Mouse (Mus musculus): ENCODE data around the gene Agl. TPM values are rescaled to one million over a fixed set of nuclear protein-coding genes. Genes with fewer than 3 reads are reported as not detected.

Gene Agl
- polyA plus RNA-seq, 1 experiment, result 1.0 TPM

- Histone ChIP-seq H3K27me3 (replicated peaks) (no peaks in the 10 kb centered on the region), H3K9me3 (no peaks in the 10 kb centered on the region), H3K4me3 (replicated peaks) (no peak overlapping the region), H3K4me1 (peaks cover 13% of the 10 kb centered on the region), H3K36me3 (replicated peaks; ENCODE audit: low read length) (no peaks in the 10 kb centered on the region)
- no peak for TF ChIP-seq FLI1 (IDR thresholded peaks at IDR 0.05; ENCODE audit: low read length)
- TF ChIP-seq GATA1 (IDR thresholded peaks at IDR 0.05; ENCODE audit: borderline replicate concordance, low read length), result no peak
These were observed 85.0 kb downstream of the Agl start for GRCm38 (mm10) chr3:116722980-116723379.

GRCm38 (mm10) chr3:116718951-116719350, 89.0 kb downstream of the Agl start:
- no peak overlapping the region for H3K4me3 ChIP-seq (replicated peaks)

GRCm38 (mm10) chr3:116713031-116713430, 94.9 kb downstream of the Agl start:
- Histone ChIP-seq H3K27me3 (replicated peaks) (no peaks in the 10 kb centered on the region), H3K36me3 (replicated peaks; ENCODE audit: low read length) (peaks cover 3% of the 10 kb centered on the region), H3K4me3 (replicated peaks) (peak overlapping the region; percentile 99), H3K9me3 (peaks cover 5% of the 10 kb centered on the region), H3K4me1 (peaks cover 57% of the 10 kb centered on the region)
- TF ChIP-seq GATA1 (IDR thresholded peaks at IDR 0.05; ENCODE audit: borderline replicate concordance, low read length) (no peak), FLI1 (IDR thresholded peaks at IDR 0.05; ENCODE audit: low read length) (no peak)

More at GRCm38 (mm10) chr3:116718951-116719350, 89.0 kb downstream of the Agl start:
- Histone ChIP-seq H3K36me3 (replicated peaks; ENCODE audit: low read length) (peaks cover 3% of the 10 kb centered on the region), H3K4me1 (peaks cover 21% of the 10 kb centered on the region), H3K27me3 (replicated peaks) (no peaks in the 10 kb centered on the region), H3K9me3 (peaks cover 5% of the 10 kb centered on the region)
- TF ChIP-seq GATA1 (IDR thresholded peaks at IDR 0.05; ENCODE audit: borderline replicate concordance, low read length) (no peak), FLI1 (IDR thresholded peaks at IDR 0.05; ENCODE audit: low read length) (no peak)

GRCm38 (mm10) chr3:116712436-116712881, 95.5 kb downstream of the Agl start, which contains the start of gene Slc35a3:
Gene Slc35a3, minus strand, starts transcription at chr3:116712831.
- Histone ChIP-seq H3K27me3 (replicated peaks) (no peaks in the 10 kb centered on the region), H3K36me3 (replicated peaks; ENCODE audit: low read length) (peaks cover 3% of the 10 kb centered on the region), H3K4me1 (peaks cover 60% of the 10 kb centered on the region), H3K4me3 (replicated peaks) (peak within 1 kb of the TSS; percentile 99), H3K9me3 (peaks cover 5% of the 10 kb centered on the region)
- TF ChIP-seq GATA1 (IDR thresholded peaks at IDR 0.05; ENCODE audit: borderline replicate concordance, low read length) (no peak), FLI1 (IDR thresholded peaks at IDR 0.05; ENCODE audit: low read length) (no peak)

- no peaks in the 10 kb centered on the region for H3K27me3 ChIP-seq (replicated peaks)
- peak overlapping the region; percentile 99 for H3K4me3 ChIP-seq (replicated peaks)
- H3K4me1 ChIP-seq, result peaks cover 55% of the 10 kb centered on the region
- H3K9me3 ChIP-seq, result no peaks in the 10 kb centered on the region
- peaks cover 3% of the 10 kb centered on the region for H3K36me3 ChIP-seq (replicated peaks; ENCODE audit: low read length)
- TF ChIP-seq GATA1 (IDR thresholded peaks at IDR 0.05; ENCODE audit: borderline replicate concordance, low read length), result no peak
These were observed 96.1 kb downstream of the Agl start for GRCm38 (mm10) chr3:116711624-116712435.

GRCm38 (mm10) chr3:116710941-116711340, 97.0 kb downstream of the Agl start:
- peak overlapping the region; percentile 99 for H3K4me3 ChIP-seq (replicated peaks)
- TF ChIP-seq FLI1 (IDR thresholded peaks at IDR 0.05; ENCODE audit: low read length) (no peak), GATA1 (IDR thresholded peaks at IDR 0.05; ENCODE audit: borderline replicate concordance, low read length) (no peak)
- peaks cover 50% of the 10 kb centered on the region for H3K4me1 ChIP-seq
- H3K9me3 ChIP-seq, result no peaks in the 10 kb centered on the region
- H3K36me3 ChIP-seq (replicated peaks; ENCODE audit: low read length), result peaks cover 6% of the 10 kb centered on the region
- H3K27me3 ChIP-seq (replicated peaks), result no peaks in the 10 kb centered on the region

- Histone ChIP-seq H3K4me1 (peaks cover 47% of the 10 kb centered on the region), H3K9me3 (no peaks in the 10 kb centered on the region), H3K36me3 (replicated peaks; ENCODE audit: low read length) (peaks cover 23% of the 10 kb centered on the region), H3K27me3 (replicated peaks) (no peaks in the 10 kb centered on the region), H3K4me3 (replicated peaks) (no peak overlapping the region)
- no peak for TF ChIP-seq GATA1 (IDR thresholded peaks at IDR 0.05; ENCODE audit: borderline replicate concordance, low read length)
- no peak for TF ChIP-seq FLI1 (IDR thresholded peaks at IDR 0.05; ENCODE audit: low read length)
These were observed 102.2 kb downstream of the Agl start for GRCm38 (mm10) chr3:116705637-116706204.

- Histone ChIP-seq H3K9me3 (no peaks in the 10 kb centered on the region), H3K4me1 (peaks cover 38% of the 10 kb centered on the region), H3K36me3 (replicated peaks; ENCODE audit: low read length) (peaks cover 26% of the 10 kb centered on the region), H3K4me3 (replicated peaks) (no peak overlapping the region), H3K27me3 (replicated peaks) (no peaks in the 10 kb centered on the region)
- TF ChIP-seq GATA1 (IDR thresholded peaks at IDR 0.05; ENCODE audit: borderline replicate concordance, low read length), result no peak
- TF ChIP-seq FLI1 (IDR thresholded peaks at IDR 0.05; ENCODE audit: low read length), result no peak
These were observed 104.1 kb downstream of the Agl start for GRCm38 (mm10) chr3:116703835-116704234.

- Histone ChIP-seq H3K4me1 (peaks cover 35% of the 10 kb centered on the region), H3K4me3 (replicated peaks) (no peak overlapping the region), H3K9me3 (no peaks in the 10 kb centered on the region), H3K36me3 (replicated peaks; ENCODE audit: low read length) (peaks cover 26% of the 10 kb centered on the region), H3K27me3 (replicated peaks) (no peaks in the 10 kb centered on the region)
- TF ChIP-seq GATA1 (IDR thresholded peaks at IDR 0.05; ENCODE audit: borderline replicate concordance, low read length) (no peak), FLI1 (IDR thresholded peaks at IDR 0.05; ENCODE audit: low read length) (no peak)
These were observed 105.2 kb downstream of the Agl start for GRCm38 (mm10) chr3:116702647-116703272.

GRCm38 (mm10) chr3:116701601-116702000, 106.4 kb downstream of the Agl start:
- H3K36me3 ChIP-seq (replicated peaks; ENCODE audit: low read length), result peaks cover 21% of the 10 kb centered on the region
- H3K4me3 ChIP-seq (replicated peaks), result no peak overlapping the region
- TF ChIP-seq GATA1 (IDR thresholded peaks at IDR 0.05; ENCODE audit: borderline replicate concordance, low read length) (no peak), FLI1 (IDR thresholded peaks at IDR 0.05; ENCODE audit: low read length) (no peak)
- peaks cover 36% of the 10 kb centered on the region for H3K4me1 ChIP-seq
- H3K27me3 ChIP-seq (replicated peaks), result no peaks in the 10 kb centered on the region
- H3K9me3 ChIP-seq, result no peaks in the 10 kb centered on the region

Data from megakaryocyte, embryonic 14.5 days (primary cell).